Mouse (Mus musculus) heart, postnatal 14 days (tissue): ENCODE measurements around the gene Dctpp1. TPM values are rescaled to one million over a fixed set of nuclear protein-coding genes. Genes with fewer than 3 reads are reported as not detected.
"Not testable (repeated sequence)": the region's sequence is repeated elsewhere in the genome, so short reads cannot be mapped to it uniquely, and the experiment has no call there.

Experiments used
- DNase-seq, 2 experiments: peaks; one replicate each; pipeline ENCODE4 v3.0.0; 2021 to 2022
- intact Hi-C: fragments of 180-260 bp; cut with DNase I; formaldehyde crosslinking; loops from one replicate; pipeline ENCODE4 v1.15.1; 2025
- total RNA-seq, 2 experiments: library from RNA; stranded (reverse); gene quantifications; 2 replicates each; pipeline ENCODE4 v1.2.3; 2021

The Dctpp1 gene
- total RNA-seq, 2 experiments from 2014 or later, result 38.4 to 46.7 TPM

DNA sequence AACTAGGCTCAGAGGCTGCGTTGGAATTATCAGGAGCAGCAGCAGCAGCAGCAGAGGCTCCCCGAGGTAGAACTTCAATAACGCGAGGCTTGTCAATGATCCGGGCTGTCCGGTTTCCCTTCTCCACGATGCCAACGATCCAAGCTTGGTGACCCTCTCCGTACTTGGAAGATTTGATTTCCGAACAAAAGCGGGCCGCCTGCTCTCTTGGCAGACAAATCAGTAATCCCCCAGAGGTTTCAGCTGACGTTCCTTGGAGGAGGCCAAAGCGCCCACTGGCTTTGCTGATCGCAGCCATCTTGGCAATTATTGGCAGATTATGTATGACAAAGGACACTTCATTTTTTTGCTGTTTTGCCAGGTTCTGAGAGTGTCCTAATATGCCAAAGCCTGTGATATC is 12.1 kb upstream of the Dctpp1 start:
- intact Hi-C loops, result no loop called here
- no peak for DNase-seq

DNA sequence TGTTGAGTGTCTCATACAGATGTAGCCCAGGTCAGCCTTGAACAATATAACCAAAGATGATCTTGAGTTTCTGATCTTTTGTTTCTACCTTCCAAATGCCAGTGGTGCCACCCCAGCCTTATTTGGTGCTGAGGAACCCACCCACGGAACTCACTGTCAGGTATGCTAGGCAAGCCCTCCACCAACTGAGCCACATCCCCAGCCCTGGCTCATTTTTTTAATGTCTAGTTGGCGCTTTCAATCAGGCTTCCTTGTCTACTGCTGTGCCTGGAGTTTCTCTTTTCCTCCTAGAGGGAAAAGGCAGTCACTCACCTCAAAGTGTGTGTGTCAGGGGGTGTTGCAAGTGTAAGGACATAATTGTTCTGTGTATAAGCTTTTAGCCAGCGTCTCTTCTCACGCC is 10.6 kb upstream of the Dctpp1 start:
- no peak for DNase-seq
- intact Hi-C loops, result no loop called here

DNA sequence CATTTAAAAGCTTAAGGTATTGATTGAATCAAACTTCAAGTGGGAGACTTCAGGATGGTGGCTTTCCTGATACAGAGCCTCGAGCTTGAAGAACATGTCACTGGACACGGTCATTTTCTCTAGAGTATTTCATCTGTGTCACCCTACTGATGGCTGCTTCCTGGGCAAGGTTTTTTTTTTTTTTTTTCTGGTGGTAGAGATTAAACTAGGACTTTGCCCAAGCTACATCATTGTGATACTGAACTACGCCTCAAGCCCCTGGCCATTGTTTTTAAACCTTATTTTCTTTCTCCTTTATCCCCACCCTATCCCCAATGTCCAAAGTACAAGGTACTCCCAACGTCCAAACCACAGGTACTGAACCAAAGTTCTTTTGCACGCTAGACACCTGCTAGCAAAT is 10.2 kb upstream of the Dctpp1 start:
- intact Hi-C loops, result no loop called here
- no peak for DNase-seq

DNA sequence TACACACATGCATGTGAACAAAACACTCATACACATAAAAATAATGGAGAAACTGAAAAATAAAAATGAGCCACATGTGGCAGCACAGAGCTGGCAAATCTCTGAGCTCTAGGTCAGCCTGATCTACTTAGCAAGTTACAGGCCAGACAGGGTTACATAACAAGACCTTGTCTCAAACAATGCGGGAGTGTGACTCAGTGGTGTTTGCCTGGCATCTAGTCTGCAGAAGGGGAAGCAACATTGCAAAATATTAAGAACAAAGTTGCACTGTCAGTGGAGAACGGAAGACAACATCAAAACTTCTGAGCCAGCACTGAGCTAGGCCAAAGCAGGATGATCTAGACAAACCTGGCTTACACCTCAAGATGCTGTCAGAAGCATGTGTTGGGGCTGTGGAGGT is 9.7 kb upstream of the Dctpp1 start:
- DNase-seq, result no peak
- intact Hi-C loops, result no loop called here

DNA sequence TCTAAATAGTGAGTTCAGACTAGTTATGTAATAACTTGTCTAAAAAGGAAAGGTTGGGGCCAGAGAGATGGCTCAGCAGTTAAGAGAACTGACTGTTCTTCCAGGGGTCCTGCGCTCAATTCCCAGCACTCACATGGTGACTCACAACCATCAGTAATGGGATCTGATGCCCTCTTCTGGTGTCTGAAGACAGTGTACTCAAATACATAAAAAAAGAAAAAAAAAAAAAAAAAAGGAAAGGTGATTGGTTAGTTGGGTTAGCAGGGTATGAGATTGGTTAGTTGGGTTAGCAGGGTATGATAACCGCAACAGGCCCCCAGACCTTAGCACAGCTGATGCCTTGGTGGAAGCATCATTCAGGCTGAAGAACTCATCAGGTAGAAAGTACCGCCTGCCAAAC is 3.0 kb upstream of the Dctpp1 start:
- intact Hi-C loops, result loop anchor here (5.0 kb wide), 1 partner anchor 84 kb away; the partner anchor contains the start of gene Zfp768
- no peak for DNase-seq

DNA sequence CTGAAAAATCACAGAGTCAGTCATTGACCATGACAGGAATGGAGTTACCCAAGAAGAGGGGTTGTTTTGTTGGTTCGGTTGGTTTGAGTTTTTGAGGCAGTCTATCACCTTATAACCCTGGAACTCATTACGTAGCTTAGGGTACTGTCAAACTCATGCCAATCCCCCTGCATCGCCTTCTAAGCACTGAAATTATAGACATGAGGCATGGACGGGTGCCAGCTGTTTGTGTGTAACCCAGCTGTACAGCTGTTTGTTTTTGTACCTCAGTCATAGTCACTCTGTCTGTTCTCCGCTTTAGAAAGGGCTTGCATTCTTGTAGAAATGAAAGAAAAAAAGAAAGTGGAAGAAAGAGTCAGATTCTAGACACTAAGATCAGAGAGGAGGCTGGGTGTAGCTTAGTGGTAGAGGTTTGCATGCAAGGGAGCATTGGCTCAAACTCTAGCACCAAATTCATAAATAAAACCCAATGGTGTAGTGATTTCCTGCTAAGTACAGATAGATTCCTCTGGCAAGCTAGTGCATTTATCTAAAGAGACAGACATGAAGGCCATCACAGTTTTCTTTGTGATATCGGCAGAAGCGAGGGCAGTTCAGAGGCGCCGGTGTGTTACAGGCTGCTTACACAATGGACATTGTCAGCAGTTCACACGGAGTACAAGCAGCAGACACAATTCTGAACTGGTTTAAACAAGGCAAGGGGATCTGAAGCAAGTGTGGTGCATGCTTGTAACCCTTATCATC is 1.9 kb upstream of the Dctpp1 start:
- no peak for DNase-seq
- intact Hi-C loops, result loop anchor here (5.0 kb wide), 1 partner anchor 85 kb away; the partner anchor contains the start of gene Zfp768

DNA sequence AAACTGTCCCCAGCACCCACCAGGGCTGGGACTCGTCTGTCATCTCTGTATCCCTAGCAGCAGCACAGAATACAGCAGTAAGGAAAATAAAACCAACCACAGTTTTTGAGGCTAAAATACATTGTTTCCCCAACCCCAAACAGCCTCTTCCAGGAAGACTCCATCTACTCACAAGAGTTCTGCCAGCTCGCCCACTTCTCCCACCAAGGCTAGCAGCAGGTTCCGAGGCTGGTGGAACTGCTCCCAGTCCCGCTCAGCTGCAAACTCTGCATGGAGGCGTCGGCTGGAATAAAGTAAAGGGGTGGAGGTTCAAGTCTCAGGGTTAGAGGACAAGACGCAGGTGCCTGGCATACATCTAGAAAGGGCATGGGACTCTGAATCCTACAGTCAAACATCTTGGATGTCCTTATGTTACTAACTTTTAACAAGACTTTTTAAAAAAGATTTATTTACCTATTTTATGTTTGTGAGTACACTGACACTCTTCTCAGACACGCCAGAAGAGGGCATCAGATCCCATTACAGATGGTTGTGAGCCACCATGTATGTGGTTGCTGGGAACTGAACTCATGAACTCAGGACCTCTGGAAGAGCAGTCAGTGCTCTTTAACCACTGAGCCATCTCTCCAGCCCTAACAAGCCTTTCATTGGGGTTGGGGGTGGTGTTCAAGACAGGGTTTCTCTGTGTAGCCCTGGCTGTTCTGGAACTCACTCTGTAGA is 1.2 kb downstream of the Dctpp1 start:
- intact Hi-C loops, result loop anchor here (2.0 kb wide), 1 partner anchor 47 kb away; no protein-coding TSS in a partner anchor
- DNase-seq, result no peak

DNA sequence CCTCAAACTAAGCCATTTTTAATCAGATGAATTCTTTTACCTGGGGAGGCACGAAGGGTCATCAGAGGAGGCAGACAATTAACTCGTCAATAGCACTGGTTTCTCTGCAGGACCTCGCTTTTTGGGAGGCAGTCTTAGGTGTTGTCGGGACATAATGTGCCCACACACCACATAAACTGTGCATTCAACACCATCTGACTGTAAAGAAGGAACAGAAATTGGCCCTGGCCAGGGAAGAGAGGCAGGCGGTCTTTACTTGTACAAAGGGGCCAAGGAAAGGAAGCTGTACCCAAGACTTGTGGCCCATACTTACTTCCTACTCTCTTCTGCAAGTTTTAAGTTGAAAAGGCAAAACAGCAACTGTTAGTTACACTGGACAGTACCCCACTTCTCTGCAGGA is 4.0 kb downstream of the Dctpp1 start:
- no peak for DNase-seq
- intact Hi-C loops, result no loop called here

DNA sequence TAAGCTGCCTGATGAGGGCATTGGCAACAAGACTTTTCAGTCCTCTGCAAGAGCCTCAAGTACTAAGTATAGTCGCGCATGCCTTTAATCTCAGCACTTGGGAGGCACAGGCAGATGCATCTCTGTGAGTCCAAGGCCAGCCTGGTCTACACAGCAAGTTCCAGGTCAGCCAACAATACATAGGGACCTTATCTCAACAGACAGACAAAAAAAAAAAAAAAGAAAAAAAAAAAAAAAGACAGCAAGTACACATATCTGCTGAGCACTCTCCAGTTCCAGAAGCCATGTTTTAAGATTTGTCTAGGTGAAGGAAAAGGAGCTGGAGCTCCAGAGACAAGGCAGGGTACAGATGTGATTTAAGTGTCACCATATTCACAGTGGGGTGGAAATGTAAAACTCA is 4.5 kb downstream of the Dctpp1 start:
- intact Hi-C loops, result no loop called here
- DNase-seq, result no peak

DNA sequence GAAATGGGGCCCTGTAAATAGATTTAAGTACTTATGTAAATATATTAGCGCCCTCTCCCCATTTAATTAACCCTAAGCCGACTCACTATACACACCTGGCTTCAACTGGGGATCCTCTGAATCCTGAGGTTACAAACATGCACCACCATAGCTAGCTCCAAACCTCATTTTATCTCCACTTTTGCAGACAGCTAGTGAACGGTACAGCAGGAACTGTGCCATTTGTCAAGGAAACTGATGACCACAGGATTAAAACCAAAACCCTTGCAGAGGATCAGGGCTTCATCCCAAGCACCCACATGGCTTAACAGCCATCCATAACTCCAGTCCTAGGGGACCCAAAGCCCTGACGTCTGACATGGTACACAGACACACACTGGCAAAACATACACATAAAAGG is 5.5 kb downstream of the Dctpp1 start:
- no peak for DNase-seq
- intact Hi-C loops, result no loop called here

DNA sequence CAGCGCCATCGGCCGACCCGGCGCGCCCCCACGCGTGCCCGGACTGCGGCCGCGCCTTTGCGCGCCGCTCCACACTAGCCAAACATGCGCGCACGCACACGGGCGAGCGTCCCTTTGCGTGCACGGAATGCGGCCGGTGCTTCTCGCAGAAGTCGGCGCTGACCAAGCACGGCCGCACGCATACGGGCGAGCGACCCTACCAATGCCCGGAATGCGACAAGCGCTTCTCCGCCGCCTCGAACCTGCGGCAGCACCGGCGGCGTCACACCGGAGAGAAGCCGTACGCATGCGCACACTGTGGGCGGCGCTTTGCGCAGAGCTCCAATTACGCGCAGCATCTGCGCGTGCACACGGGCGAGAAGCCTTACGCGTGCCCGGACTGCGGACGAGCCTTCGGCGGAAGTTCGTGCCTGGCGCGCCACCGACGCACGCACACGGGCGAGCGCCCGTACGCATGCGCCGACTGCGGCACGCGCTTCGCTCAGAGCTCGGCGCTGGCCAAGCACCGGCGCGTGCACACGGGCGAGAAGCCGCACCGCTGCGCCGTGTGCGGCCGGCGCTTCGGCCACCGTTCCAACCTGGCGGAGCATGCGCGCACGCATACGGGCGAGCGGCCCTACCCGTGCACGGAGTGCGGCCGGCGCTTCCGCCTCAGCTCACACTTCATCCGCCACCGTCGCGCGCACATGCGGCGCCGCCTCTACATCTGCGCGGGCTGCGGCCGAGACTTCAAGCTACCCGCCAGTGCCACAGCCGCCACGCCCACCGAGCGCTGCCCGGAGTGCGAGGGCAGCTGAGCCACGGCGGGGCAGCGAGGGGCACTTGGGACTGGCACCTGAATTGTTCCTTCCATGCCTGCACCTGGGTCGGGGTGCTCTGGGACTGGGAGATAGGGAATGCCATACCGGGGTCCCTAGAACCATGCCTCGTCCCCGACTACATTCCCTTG is 6.4 kb downstream of the Dctpp1 start:
- DNase-seq, result peak; percentile 96 to 97
- intact Hi-C loops, result no loop called here

DNA sequence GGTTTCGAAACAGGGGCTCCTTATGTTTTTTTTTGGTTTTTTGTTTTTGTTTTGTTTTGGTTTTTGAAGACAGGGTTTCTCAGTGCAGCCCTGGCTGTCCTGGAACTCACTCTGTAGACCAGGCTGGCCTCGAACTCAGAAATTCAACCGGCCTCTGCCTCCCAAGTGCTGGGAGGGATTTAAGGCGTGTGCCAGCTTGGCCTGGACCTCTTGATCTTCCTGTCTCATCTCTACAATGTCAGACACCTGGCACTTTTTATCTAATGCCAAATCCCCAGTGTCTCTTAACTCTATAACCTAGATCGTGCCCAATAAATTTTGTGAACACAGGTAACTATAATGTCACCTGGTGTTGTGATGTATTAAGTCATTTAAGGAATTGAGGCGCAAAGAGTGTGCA is 7.2 kb downstream of the Dctpp1 start:
- intact Hi-C loops, result no loop called here
- DNase-seq, result no peak

DNA sequence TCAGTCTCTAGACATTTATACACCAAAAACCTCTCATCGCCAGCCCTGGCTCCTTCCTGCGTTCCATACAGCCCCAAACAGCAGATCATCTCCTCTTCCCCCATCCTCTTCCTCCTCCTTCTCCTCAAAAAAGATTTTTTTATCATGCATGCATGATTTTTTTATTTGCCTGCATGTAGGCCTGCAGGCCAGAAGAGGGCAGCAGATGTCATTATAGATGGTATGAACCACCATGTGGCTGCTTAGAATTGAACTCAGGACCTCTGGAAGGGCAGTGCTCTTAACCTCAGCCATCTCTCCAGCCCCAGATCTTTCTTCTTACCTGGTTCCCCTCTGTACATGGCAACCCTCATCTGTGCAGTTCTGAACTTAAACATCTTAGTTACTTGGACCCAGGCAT is 8.1 kb downstream of the Dctpp1 start:
- DNase-seq, result no peak
- intact Hi-C loops, result no loop called here

DNA sequence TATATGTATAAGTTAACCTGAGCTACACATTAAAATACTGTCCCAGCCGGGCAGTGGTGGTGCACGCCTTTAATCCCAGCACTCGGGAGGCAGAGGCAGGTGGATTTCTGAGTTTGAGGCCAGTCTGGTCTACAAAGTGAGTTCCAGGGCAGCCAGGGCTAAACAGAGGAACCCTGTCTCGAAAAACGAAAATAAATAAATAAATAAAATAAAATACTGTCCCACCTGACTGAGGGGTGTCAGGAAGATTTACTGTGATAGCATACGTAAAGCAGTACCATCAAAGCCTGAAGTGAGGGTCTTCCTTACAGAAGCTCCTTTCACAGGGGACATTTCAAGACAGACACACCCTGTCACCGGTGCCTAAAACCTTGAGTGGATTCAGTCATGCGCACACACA is 10.0 kb downstream of the Dctpp1 start:
- DNase-seq, intact Hi-C loops: not testable (repeated sequence)

DNA sequence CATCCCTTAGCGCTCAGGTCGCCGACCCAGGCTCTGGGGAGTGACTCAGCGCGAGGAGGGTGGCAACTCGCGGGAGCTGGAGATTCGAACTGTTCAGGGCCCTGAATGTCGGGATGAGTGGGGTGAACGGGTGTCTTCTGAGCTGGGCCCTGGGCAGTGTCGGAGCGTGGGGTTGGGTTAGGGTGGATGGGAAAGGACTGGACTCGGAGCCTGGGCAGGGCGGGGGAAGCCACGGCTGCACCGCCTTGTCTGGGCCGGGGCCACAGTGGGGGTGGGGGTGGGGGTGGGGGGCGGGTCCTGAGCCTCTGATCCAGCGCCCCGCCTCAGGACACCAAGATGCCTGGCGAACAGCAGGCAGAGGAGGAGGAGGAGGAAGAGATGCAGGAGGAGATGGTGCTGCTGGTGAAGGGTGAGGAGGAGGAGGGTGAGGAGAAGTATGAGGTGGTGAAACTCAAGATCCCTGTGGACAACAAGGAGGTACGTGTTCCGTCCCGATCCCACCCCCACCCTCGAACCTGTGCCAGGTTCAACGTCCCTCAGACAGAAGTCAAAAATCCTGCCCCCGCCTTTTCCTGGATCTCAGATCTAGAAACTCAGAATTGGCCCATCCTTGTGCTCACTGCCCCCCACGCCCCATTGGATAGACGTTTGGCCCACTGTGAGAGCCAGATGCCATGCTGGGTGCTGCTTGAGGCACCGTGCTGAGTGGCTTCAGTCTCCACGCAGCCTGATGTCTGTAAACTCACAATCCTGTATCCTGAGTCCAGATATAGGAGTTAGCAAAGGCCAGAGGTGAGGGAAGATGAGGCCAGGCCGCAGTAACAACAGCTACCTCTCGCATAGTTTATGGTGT is 15.6 kb downstream of the Dctpp1 start:
- no peak for DNase-seq
- intact Hi-C loops, result no loop called here

DNA sequence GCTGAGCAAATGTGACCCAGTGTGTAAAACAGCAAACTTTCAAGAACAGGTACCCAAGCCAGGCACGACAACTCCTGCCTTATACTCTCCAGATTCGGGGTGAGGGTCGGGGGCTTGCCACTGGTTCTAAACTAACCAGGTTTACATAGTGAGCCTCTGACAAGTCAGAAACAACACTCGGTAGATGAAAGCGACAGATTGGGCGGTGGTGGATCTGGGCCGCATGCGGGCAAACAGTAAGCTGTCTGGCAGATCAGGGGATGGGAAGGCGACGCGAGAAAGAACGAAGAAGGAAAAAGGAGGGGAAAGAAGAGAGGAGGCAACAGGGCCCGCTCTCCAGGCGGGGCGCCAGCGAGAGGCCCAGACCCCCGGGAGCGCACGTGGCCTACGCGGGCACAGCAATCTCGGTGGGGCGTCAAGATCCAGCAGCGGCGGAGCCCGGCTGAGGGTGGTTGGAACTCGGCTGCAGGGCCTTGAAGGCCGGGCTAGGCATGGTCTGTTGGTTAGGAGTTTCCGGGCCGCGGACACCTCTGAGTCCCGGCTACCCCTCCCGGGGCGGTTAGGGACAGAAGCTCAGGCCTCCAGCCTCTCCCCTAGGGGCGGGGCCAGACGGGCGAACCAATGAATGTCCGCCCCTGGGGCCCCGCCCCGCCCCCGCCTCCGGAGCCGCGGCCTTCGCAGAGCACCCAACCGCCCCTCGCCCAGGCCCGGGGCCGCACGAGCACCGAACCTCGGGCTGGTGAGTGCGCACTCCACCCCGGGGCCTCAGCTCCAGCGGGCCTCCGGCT is 16.4 kb downstream of the Dctpp1 start, which contains the start of gene Zfp771:
Zfp771 (plus strand) TSS at position 405 of the 788 bp plus-strand sequence.
- peak; percentile 96 to 97 for DNase-seq
- intact Hi-C loops, result no loop called here

DNA sequence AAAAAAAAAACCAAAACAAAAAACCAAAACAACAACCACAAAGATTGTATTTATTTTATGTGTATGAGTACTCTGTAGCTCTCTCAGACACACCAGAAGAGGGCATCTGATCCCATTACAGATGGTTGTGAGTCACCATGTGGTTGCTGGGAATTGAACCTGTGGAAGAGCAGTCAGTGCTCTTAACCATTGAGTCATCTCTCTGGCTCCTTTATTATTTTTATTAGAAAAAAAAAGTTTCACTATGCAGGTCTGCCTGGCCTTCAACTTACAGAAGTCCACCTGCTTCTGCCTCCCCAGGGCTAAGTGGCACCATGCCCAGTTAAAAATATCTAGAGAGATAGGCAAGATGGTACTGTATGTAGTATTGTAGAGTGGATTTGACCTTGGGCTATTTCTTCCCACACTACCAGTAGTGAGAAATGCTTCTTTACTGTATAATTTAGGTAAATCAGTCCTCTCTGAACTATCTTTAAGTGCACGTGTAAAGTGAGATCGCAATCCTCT is 17.1 kb downstream of the Dctpp1 start:
- intact Hi-C loops, result no loop called here
- no peak for DNase-seq

DNA sequence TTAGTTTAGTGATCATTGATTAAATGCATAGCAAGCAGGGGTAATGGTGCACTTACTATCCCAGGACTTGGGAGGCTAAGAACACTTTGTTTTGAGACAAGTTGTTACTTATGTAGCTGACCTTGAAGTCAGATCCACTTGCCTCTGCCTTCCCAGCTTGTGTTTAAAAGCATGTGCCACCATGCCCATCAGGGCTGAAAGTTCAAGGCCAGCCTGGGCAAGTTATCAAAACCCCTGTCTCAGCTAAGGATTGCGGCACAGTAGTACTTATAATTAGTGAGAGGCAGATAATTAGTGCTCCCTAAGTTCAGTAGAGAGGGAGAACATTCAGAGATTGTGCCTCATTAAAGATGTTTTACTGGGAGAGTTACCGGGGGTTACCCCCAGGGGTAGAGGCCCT is 25.7 kb downstream of the Dctpp1 start:
- no peak for DNase-seq
- intact Hi-C loops, result no loop called here

DNA sequence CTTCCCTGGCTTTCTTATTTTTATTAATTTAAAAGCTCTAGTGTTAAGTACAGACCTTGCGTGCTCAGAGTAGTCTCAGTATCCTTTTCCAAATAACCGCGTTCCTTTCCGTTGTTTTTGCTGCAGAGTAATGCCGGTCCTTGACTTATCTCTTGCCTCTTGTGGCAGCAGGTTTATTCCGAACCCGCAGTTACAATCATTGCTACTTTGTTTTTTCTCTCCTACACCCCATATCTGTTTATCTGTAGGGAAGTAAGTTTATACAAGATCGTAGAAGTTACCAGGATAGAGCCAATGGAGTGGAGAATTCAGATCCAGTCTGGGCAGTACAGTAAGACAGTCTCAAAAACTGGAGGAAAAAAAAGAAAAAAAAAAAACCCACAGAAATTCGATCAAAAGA is 26.7 kb downstream of the Dctpp1 start:
- DNase-seq, result no peak
- intact Hi-C loops, result no loop called here
